Mouse (Mus musculus) CD4-positive helper T cell, adult 2 months (primary cell): Measurements from ENCODE around the gene Fgfr2.

Source experiments
- DNase-seq: peaks from one replicate; pipeline ENCODE4 v3.0.0-alpha.2; 2012; ENCODE audit warnings: low read depth, missing footprints, low spot score

Gene Fgfr2

DNA sequence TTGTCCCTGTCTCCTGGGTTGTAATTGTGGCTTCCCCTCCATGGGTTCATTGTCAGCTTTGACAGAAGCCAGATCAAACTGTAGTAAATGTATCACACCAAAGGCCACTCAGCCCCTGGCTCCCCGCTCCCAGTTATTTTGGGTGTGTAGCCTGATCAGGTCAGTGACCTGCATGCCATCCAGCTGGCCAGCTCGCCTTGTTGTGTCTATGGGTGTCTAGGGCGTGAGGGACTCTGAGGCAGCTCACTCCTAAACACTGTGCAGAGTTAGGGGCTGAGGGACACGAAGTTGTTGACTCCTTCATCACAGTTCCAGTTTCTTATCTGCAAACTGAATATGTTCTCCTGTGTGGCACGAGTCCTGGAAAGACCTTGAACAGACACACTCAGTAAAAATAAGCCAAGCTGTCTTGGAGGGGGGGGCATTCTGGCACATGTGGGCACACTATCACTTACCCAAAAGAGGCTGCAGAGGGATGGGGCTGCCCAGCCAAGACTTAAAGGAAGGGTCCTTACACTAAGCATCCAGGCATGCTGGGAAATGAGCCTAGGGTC lies 2342.2 kb downstream of the Fgfr2 start:
- DNase-seq = no peak

DNA sequence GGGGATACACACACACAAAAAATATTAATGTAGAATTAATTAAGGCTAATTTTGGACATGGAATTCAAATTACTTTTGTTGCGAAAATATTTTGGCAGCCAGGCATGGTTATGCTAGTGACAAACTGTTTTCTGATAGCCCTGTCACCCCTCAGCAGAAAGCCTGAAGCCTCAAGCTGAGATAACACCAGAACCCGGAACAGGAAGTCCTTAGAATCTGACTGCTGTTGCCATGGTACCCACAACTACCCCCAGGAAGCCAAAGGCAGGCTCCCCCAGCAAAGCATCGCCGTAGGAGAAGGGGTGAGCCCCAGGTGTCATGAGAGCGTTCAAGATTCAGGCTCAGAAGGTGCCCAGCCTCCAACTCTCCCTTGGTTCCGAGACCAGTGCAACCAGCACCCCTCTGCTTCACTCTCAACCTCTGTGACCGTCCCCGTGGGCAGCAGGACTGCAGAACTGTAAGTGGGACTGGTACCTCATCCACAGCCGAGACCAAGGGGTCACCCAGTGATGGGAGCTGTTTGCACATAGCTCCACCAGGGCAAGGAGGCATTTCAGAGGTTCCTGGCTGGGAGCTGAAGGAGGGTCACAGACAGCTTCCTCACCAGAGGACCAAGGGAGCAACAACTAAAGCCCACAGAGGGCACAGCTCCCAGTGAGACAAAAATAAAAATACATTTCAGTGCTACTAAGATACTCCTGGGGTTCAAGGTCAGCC lies 2349.1 kb downstream of the Fgfr2 start, which contains the start of gene Btbd16:
TSS of gene Btbd16 (plus strand) at position 156 of the 717 bp plus-strand sequence.
- peak; percentile 31 for DNase-seq

- DNase-seq = peak; percentile 58
These were observed 2349.8 kb downstream of the Fgfr2 start for GRCm38 (mm10) chr7:130773171-130773830.

DNA sequence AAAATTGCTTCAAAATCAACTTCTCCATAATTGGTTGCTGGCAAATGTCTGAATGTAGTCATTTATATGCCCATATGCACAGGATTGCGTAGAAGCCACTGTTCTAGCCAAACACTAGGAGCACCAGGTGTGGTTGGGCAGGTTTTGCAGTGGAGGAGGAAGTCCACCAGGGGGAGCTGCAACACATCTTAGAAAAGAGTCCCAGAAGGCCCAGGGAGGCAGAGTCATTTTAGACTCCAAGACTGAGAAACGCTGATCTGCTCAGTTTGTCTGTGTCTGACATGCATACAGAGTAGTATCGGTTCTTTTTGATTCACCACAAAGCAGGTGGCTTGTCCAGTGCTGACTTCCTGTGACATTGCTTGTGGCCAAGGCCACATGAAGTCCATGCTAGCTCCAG lies 2352.4 kb downstream of the Fgfr2 start:
- DNase-seq = peak; percentile 75

DNA sequence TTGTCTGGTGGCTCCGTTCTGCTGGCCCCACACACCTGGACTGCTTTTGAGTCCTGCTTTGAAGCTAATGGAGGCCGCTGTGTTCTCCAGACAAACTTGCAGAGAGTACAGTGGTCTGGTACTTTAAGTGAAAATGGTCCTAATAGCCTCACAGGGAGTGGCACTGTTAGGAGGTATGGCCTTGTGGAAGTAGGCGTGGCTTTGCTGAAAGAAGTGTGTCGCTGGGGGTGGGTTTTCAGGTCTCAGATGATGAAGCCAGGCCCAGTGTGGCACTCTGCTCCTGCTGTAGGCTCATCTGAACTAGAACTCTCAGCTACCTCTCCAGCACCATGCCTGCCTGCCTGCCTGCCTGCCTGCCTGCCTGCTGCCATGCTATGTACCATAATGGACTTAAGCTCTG lies 2355.0 kb downstream of the Fgfr2 start:
- no peak for DNase-seq

DNA sequence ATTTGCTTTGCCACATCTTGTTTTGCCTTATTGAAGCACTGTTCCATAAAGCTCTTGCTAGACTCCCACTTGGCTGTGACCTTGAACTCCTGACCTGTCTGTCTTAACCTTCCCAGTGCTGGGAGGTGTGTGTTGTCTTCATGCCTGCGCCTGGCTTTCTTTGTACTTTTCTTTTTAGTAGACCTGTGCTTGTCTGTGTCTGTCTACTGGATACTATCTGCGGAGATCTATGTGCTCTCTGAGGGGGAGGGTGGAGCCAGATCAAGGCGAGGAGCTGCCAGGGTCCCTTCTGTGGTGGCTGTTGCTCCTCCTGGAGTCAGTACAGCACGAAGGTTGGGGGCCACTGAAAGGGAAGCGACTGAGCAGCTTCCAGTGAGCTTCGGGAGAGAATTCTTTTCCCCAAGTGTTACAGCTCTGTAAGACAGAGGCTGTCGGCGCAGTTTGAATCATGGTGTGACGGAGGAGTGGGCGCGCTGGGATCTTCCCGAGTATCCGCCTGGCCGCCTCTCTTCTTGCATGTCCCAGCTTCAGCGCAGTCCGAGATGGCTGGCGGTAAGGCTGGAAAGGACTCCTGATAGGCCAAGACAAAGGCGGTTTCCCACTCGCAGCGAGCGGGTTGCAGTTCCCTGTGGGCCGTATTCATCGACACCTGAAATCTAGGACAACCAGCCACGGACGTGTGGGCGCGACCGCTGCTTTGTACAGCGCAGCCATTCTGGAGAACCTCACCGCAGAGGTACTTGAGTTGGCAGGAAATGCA lies 2356.6 kb downstream of the Fgfr2 start:
- DNase-seq = no peak

GRCm38 (mm10) chr7:130764160-130764559 lies 2359.0 kb downstream of the Fgfr2 start:
- no peak for DNase-seq

GRCm38 (mm10) chr7:130762071-130762897 lies 2360.9 kb downstream of the Fgfr2 start:
- DNase-seq = peak; percentile 65

- no peak for DNase-seq
These were observed 2365.8 kb downstream of the Fgfr2 start for GRCm38 (mm10) chr7:130757326-130757865.

- no peak for DNase-seq
These were observed 2366.8 kb downstream of the Fgfr2 start for GRCm38 (mm10) chr7:130756343-130756835.

GRCm38 (mm10) chr7:130754790-130755189 lies 2368.4 kb downstream of the Fgfr2 start:
- no peak for DNase-seq

DNA sequence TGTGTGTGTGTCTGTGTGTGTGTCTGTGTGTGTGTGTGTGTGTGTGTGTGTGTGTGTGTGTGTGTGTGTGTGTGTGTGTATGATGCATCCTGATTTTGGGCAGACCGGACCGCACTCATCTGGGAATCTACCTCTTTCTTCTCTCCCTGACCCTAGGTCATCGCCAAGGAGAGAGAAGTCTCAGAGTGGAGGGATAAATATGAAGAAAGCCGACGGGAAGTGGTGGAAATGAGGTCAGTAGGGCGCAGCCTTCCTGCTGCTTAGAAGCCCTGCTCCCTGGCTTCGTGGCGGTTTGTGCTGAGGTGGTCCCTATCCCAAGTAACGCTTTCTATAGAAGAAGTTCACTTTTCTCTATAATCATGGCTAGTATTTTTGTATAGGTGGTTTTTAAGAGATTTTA lies 2371.5 kb downstream of the Fgfr2 start:
- DNase-seq = no peak

DNA sequence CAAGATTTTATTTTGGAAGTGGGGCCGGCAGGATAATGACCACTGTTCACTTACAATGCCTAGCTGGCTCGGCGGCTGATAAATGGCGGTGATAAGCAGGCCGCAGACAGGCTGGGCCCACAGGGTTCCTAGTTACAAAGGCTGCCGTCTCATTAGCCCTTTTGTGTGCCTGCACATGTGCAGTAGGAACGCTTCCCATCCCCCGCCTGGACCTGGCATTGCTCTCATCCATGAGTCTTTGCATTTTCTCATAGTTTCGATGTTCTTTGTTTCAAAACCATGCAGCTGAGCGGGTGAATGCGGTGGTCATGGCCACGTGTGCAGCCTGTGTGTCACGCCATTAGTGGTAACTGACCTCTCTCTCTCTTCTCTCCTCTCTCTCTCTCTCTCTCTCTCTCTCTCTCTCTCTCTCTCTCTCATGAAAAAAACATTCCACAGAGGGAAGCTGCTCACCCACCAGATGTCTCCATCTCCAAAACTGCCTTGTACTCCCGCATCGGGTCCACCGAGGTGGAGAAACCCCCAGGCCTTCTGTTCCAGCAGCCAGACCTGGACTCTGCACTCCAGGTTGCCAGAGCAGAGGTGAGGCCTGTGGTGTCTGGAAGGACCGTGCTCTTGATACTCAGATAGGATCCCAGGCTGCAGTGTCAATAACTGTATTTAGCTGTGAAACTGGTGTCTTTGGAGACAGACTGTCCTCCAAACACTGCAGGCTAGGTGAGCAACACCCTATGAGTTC lies 2372.2 kb downstream of the Fgfr2 start:
- DNase-seq = no peak

GRCm38 (mm10) chr7:130749165-130749564 lies 2374.0 kb downstream of the Fgfr2 start:
- DNase-seq = no peak

DNA sequence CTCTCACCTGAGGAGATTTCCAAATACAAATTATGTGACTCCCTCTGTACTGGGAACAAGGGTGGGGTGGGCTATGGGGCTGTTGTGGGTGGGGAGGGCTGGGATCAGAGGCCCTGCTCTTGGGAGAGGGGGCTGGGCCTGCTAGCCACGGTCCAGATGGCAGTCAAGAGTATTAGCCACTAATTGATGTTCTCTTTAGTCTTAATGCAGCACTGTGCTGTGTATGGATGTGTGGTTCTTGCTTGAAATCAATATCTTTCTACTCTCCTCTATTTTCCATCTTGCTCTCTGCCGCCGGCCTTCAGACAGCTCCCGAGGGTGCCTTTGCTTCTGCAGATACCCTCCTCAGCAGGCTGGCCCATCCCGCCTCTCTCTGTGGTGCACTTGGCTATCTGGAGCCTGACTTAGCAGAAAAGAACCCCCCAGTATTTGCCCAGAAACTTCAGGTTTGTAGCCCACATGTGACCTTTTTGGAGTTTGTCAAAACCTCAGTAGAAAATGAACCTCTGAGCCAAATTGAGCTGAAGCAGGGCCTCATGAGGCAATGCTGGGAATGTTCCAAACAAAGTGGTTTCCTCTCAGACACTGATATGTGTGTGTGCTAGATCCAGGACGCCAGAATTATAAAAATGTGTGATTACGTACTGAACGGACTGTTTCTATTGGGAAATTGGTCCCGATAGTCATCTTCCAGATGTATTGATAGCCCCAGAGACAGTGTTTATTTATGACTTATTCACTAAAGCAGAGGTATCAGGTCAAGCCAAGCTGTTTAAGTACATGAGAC lies 2379.7 kb downstream of the Fgfr2 start:
- DNase-seq = no peak

GRCm38 (mm10) chr7:130741099-130741498 lies 2382.1 kb downstream of the Fgfr2 start:
- DNase-seq = no peak

DNA sequence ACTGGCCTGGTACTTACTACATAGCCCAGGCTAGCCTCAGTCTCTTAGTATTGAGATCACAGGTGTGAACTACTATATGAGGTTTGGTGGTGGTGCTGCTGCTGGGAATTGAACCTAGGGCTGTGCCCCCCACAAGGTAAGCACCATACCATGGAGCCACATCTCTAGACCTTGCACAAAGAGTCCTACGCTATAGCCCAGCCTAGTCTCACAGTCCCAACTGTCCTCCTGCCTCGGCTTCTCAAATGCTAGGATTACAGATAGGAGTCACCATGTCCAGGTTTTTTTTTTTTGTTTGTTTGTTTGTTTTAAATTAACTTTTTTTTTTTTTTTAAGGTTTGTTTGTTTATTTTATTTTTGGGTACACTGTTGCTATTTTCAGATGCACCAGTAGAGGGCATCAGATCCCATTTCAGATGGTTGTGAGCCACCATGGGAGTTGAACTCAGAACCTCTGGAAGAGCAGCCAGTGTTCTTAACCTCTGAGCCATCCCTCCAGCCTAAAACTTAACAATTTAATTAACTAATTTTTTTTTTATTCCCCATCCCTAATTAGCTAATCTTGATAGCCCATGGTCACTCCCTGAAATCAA lies 2388.9 kb downstream of the Fgfr2 start:
- no peak for DNase-seq

GRCm38 (mm10) chr7:130733423-130733822 lies 2389.7 kb downstream of the Fgfr2 start:
- no peak for DNase-seq

DNA sequence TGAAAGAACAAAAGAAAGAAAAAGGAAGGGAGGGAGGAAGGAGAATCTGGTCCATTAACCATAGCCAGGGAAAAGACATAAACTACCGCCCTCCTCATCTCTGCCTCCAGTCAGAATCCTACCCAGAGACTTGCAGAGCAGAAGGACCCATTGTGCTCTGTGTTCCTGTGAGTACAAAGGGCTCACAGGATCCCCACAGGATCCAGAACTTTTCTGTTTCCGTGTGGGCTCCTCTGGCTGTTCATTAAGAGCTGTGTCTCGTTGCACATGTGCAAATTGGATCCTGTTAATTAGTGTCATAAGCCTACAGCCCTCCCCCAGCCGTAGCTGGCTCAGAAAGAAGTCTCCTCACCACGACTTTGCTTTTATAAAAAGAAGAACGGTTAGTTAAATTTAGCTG lies 2390.2 kb downstream of the Fgfr2 start:
- no peak for DNase-seq
